14 mouse cellular contexts compared by ENCODE assay signal in the genomic region with DNA sequence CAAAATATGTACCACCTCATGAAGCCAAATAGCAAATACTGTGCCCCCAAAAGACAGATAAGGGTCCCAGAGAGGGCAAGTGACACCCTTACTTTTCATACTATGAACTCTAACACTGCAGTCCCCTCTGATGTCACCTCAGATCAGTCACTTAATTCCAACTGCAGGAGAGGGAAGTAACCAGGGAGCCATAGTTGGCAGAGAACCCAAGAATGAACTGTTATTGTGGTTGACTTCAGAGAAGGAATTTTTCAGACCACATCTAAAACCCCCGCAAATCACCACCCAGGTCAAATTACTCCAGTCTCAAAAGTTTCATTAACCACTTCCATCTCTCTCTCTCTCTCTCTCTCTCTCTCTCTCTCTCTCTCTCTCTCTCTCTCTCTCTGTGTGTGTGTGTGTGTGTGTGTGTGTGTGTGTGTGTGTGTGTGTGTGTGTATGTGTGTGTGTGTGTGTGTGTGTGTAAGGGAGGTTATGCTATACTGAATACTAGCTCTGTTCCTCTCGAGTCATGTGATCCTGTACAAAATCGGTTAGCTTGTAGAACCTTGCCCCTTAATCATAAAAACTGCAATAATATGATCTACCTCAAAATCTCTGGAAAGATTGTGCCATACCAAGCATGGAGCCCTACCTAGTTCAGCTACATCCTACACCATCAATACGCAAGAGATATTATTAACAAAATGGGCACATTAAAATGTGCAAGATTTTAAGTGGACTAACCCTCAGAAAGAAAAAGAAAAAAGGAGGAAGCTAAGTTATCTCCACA.
DNase-seq lines count a peak whose midpoint lies in the region; ATAC-seq and TF ChIP-seq lines count a peak whose summit lies in the region.
"Had no signal": no experiment of that assay in that cellular context is flagged by ENCODE, and none has a peak within 500 bp of the region (broad histone marks: within the 10 kb centered on the region; RNA-seq: fewer than 3 reads in every experiment).

No protein-coding gene starts in this region.

- no peak overlapping the region for H3K4me2 ChIP-seq in heart, embryonic 12.5 days
- H3K4me2 ChIP-seq in liver, postnatal 0 days (ENCODE audit: low read depth, low read length), result no peak overlapping the region
- H3K4me2 ChIP-seq in liver, embryonic 11.5 days, result no peak overlapping the region
- H3K4me2 ChIP-seq in embryonic facial prominence, embryonic 12.5 days (replicated peaks), result no peak overlapping the region
- H3K4me2 ChIP-seq: hindbrain, embryonic 12.5 days; limb, embryonic 13.5 days had no signal

- H3K9me3 ChIP-seq in heart, embryonic 12.5 days (replicated peaks), result no peaks in the 10 kb centered on the region
- no peaks in the 10 kb centered on the region for H3K9me3 ChIP-seq in liver, postnatal 0 days (ENCODE audit: low read length)
- H3K9me3 ChIP-seq in liver, embryonic 11.5 days (ENCODE audit: control insufficient read depth, low read length), result no peaks in the 10 kb centered on the region
- H3K9me3 ChIP-seq in embryonic facial prominence, embryonic 12.5 days, result no peaks in the 10 kb centered on the region
- H3K9me3 ChIP-seq: hindbrain, embryonic 12.5 days; limb, embryonic 13.5 days; midbrain, embryonic 10.5 days had no signal

- H3K36me3 ChIP-seq in heart, embryonic 12.5 days, result peaks cover 7% of the 10 kb centered on the region
- H3K36me3 ChIP-seq in liver, postnatal 0 days (replicated peaks; ENCODE audit: insufficient read depth, low read length), result no peaks in the 10 kb centered on the region
- H3K36me3 ChIP-seq in liver, embryonic 11.5 days (ENCODE audit: control insufficient read depth, insufficient read depth, low read length), result no peaks in the 10 kb centered on the region
- H3K36me3 ChIP-seq in embryonic facial prominence, embryonic 12.5 days, result no peaks in the 10 kb centered on the region; the same call in 1 of the 2 replicates
- H3K36me3 ChIP-seq: hindbrain, embryonic 12.5 days; midbrain, embryonic 10.5 days had no signal

- no peaks in the 10 kb centered on the region for H3K27me3 ChIP-seq in heart, embryonic 12.5 days (replicated peaks)
- H3K27me3 ChIP-seq in liver, postnatal 0 days (ENCODE audit: insufficient read depth, low read length), result no peaks in the 10 kb centered on the region
- no peaks in the 10 kb centered on the region for H3K27me3 ChIP-seq in liver, embryonic 11.5 days (replicated peaks; ENCODE audit: control insufficient read depth, insufficient read depth, low read length)
- H3K27me3 ChIP-seq in embryonic facial prominence, embryonic 12.5 days, result no peaks in the 10 kb centered on the region
- H3K27me3 ChIP-seq: hindbrain, embryonic 12.5 days; limb, embryonic 13.5 days had no signal

- TF ChIP-seq CTCF in liver, postnatal 0 days (IDR thresholded peaks at IDR 0.05; ENCODE audit: low read depth), result no peak

- H3K4me3 ChIP-seq in heart, embryonic 12.5 days, result no peak overlapping the region
- no peak overlapping the region for H3K4me3 ChIP-seq in liver, postnatal 0 days (ENCODE audit: low read depth, low read length)
- no peak overlapping the region for H3K4me3 ChIP-seq in liver, embryonic 11.5 days (ENCODE audit: low read depth, low read length)
- H3K4me3 ChIP-seq in embryonic facial prominence, embryonic 12.5 days, result no peak overlapping the region
- H3K4me3 ChIP-seq: hindbrain, embryonic 12.5 days; limb, embryonic 13.5 days; midbrain, embryonic 10.5 days had no signal

- ATAC-seq in heart, embryonic 12.5 days (ENCODE audit: insufficient number of reproducible peaks, low FRiP score), result no peak
- no peak for ATAC-seq in liver, postnatal 0 days
- no peak for ATAC-seq in liver, embryonic 11.5 days (replicated peaks; ENCODE audit: low FRiP score)
- 0 out of 2 replicates have a peak, but pooled peaks have one; percentile 39 for ATAC-seq in embryonic facial prominence, embryonic 12.5 days (ENCODE audit: insufficient number of reproducible peaks, insufficient read depth, low FRiP score, low TSS enrichment)

- peaks cover 61% of the 10 kb centered on the region for H3K4me1 ChIP-seq in heart, embryonic 12.5 days (replicated peaks)
- H3K4me1 ChIP-seq in liver, postnatal 0 days (ENCODE audit: insufficient read depth), result peaks cover 16% of the 10 kb centered on the region; the same call in 1 of the 2 replicates
- no peaks in the 10 kb centered on the region; the same call in none of the 2 replicates for H3K4me1 ChIP-seq in liver, embryonic 11.5 days (replicated peaks; ENCODE audit: control insufficient read depth, insufficient read depth, low read length)
- H3K4me1 ChIP-seq in embryonic facial prominence, embryonic 12.5 days, result peaks cover 41% of the 10 kb centered on the region

- TF ChIP-seq EP300 in liver, postnatal 0 days (IDR thresholded peaks at IDR 0.05; ENCODE audit: low read depth), result no peak

- no peak for DNase-seq in heart, adult 9 months (ENCODE audit: low spot score in 2 of 2)
- DNase-seq in liver, postnatal 0 days, result no peak
- DNase-seq in liver, embryonic 11.5 days (ENCODE audit: low spot score), result no peak
- peak; percentile 52 for DNase-seq in lung, postnatal 10 days
- no peak for DNase-seq in cerebellum, adult 8-10 months
- no peak for DNase-seq in gastrocnemius, postnatal 4 days (ENCODE audit: low spot score in 2 of 2)
- DNase-seq: adrenal gland, postnatal 36 days; cerebellum, adult 11-12 months; spleen, adult 18-20 months had no signal

- 73% methylated on average over 4 of the region's 4 CpGs for WGBS in heart, embryonic 12.5 days
- 66% methylated on average over 4 of the region's 4 CpGs for WGBS in liver, postnatal 0 days (ENCODE audit: insufficient replicate concordance)
- WGBS in liver, embryonic 11.5 days, result 73% methylated on average over 4 of the region's 4 CpGs
- WGBS in embryonic facial prominence, embryonic 12.5 days, result 45% methylated on average over 4 of the region's 4 CpGs

- peak overlapping the region; percentile 33; the same call in 1 of the 2 replicates for H3K27ac ChIP-seq in heart, embryonic 12.5 days (ENCODE audit: poor library complexity, severe bottlenecking)
- peak overlapping the region; percentile 90 for H3K27ac ChIP-seq in liver, postnatal 0 days (ENCODE audit: low read depth)
- H3K27ac ChIP-seq in liver, embryonic 11.5 days (ENCODE audit: low read depth, low read length), result no peak overlapping the region
- no peak overlapping the region for H3K27ac ChIP-seq in embryonic facial prominence, embryonic 12.5 days
- H3K27ac ChIP-seq: hindbrain, embryonic 12.5 days; midbrain, embryonic 10.5 days had no signal

- no peak overlapping the region for H3K9ac ChIP-seq in heart, embryonic 12.5 days
- H3K9ac ChIP-seq in liver, postnatal 0 days (replicated peaks), result no peak overlapping the region
- H3K9ac ChIP-seq in liver, embryonic 11.5 days (ENCODE audit: low read depth, low read length), result no peak overlapping the region
- H3K9ac ChIP-seq in embryonic facial prominence, embryonic 12.5 days, result no peak overlapping the region
- H3K9ac ChIP-seq: hindbrain, embryonic 12.5 days; limb, embryonic 13.5 days had no signal

Comparison
In these comparisons a context has a peak if more than half of its experiments do, and no peak if none do; other contexts are left out.
1. H3K27ac ChIP-seq: peak in heart, embryonic 12.5 days (single experiment) and liver, postnatal 0 days (single experiment); none in liver, embryonic 11.5 days (single experiment) and embryonic facial prominence, embryonic 12.5 days (single experiment).